Mouse (Mus musculus) thymus, adult 2 months (tissue): ENCODE data around the gene Stk33.

Experiments
- CTCF ChIP-seq: fragments of 200-500 bp; IDR thresholded peaks from 2 replicates; pipeline ENCODE4 v1.5.1; 2012; ENCODE audit warnings: mild to moderate bottlenecking, control low read depth, low read length, moderate library complexity, borderline replicate concordance; ENCODE audit not compliant: control insufficient read depth, poor library complexity, insufficient read depth; ENCODE audit errors: extremely low read depth
- POLR2A ChIP-seq: fragments of 200-500 bp; IDR thresholded peaks from 2 replicates; pipeline ENCODE4 v1.6.1; 2012; ENCODE audit warnings: mild to moderate bottlenecking, low read length, control low read depth, moderate library complexity; ENCODE audit not compliant: control insufficient read depth, poor library complexity, insufficient read depth; ENCODE audit errors: extremely low read depth

- TF ChIP-seq POLR2A = no peak
- no peak for TF ChIP-seq CTCF
Observed at GRCm38 (mm10) chr7:109358435-109359187, 80.3 kb downstream of the Stk33 start.
